Mouse (Mus musculus): ENCODE measurements around the gene Ppp1r14c. TPM values are rescaled to one million over a fixed set of nuclear protein-coding genes. Genes with fewer than 3 reads are reported as not detected.

Gene Ppp1r14c
- polyA plus RNA-seq, 1 experiment: 0.38 TPM

DNA sequence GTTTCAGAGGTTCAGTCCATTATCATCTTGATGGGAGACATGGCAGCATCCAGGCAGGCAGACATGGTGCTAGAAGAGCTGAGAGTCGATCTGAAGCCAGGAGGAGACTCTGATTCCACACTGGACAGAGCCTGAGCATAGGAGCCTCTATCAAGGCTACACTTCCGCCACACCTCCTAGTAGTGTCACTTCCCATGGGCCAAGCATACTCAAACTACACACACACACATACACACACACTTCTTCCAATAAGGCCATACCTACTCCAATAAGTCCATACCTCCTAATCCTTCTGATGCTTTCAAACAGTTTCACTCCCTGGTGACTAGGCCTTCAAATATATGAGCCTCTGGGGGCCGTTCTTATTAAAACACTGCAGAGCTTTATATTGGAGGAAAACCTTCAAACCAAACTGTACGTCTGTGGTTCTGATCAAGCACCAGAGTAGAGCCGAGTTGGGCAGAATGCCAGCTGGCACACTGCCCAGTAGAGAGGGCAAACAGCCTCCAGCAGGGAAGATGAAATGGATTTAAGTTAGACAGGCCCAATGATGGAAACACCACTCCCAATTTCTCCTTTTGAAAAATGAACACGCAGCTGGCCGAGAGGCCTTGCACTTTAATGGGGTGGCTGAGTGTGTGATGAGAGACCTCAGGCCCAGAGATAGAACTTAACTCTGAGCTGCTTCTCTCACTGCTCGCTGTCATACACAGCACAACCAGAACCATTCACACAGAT is 141.8 kb downstream of the Ppp1r14c start:
- H3K36me3 ChIP-seq (ENCODE audit: control insufficient read depth, insufficient read depth, low read length): no peaks in the 10 kb centered on the region
- H3K27me3 ChIP-seq (replicated peaks; ENCODE audit: control insufficient read depth, insufficient read depth, low read length): no peaks in the 10 kb centered on the region
- peak; percentile 58 for DNase-seq
- no peak for TF ChIP-seq POLR2A (IDR thresholded peaks at IDR 0.05; ENCODE audit: low read depth, low read length)
- 54% methylated on average over 8 of the region's 8 CpGs for WGBS
- H3K27ac ChIP-seq (ENCODE audit: insufficient read depth, low read depth, low read length): no peak overlapping the region
- H3K4me3 ChIP-seq (ENCODE audit: insufficient read depth, low read depth, low read length): no peak overlapping the region
- no peaks in the 10 kb centered on the region for H3K4me1 ChIP-seq (ENCODE audit: control insufficient read depth, insufficient read depth, low read length)

- DNase-seq: no peak
- no peak overlapping the region for H3K27ac ChIP-seq (ENCODE audit: insufficient read depth, low read depth, low read length)
- H3K27me3 ChIP-seq (replicated peaks; ENCODE audit: control insufficient read depth, insufficient read depth, low read length): no peaks in the 10 kb centered on the region
- no peaks in the 10 kb centered on the region for H3K36me3 ChIP-seq (ENCODE audit: control insufficient read depth, insufficient read depth, low read length)
- H3K4me3 ChIP-seq (ENCODE audit: insufficient read depth, low read depth, low read length): no peak overlapping the region
- H3K4me1 ChIP-seq (ENCODE audit: control insufficient read depth, insufficient read depth, low read length): no peaks in the 10 kb centered on the region
- no peak for TF ChIP-seq CTCF (conservative IDR thresholded peaks at IDR 0.05; ENCODE audit: insufficient read depth, insufficient read length, low read depth, low read length)
- TF ChIP-seq POLR2A (IDR thresholded peaks at IDR 0.05; ENCODE audit: low read depth, low read length): no peak
- 84% methylated on average over 2 of the region's 2 CpGs for whole genome bisulfite sequencing
Observed at GRCm38 (mm10) chr10:3508222-3508588, 142.3 kb downstream of the Ppp1r14c start.

GRCm38 (mm10) chr10:3508746-3509145 is 142.9 kb downstream of the Ppp1r14c start:
- DNase-seq: no peak
- H3K4me3 ChIP-seq (ENCODE audit: insufficient read depth, low read depth, low read length): no peak overlapping the region
- no peaks in the 10 kb centered on the region for H3K27me3 ChIP-seq (replicated peaks; ENCODE audit: control insufficient read depth, insufficient read depth, low read length)
- no peak overlapping the region for H3K27ac ChIP-seq (ENCODE audit: insufficient read depth, low read depth, low read length)
- TF ChIP-seq POLR2A (IDR thresholded peaks at IDR 0.05; ENCODE audit: low read depth, low read length): no peak
- no peak for TF ChIP-seq CTCF (conservative IDR thresholded peaks at IDR 0.05; ENCODE audit: insufficient read depth, insufficient read length, low read depth, low read length)
- H3K36me3 ChIP-seq (ENCODE audit: control insufficient read depth, insufficient read depth, low read length): no peaks in the 10 kb centered on the region
- H3K4me1 ChIP-seq (ENCODE audit: control insufficient read depth, insufficient read depth, low read length): no peaks in the 10 kb centered on the region
- whole genome bisulfite sequencing: 60% methylated on average over 2 of the region's 2 CpGs

- Histone ChIP-seq H3K27ac (ENCODE audit: insufficient read depth, low read depth, low read length) (no peak overlapping the region), H3K4me3 (ENCODE audit: insufficient read depth, low read depth, low read length) (no peak overlapping the region), H3K27me3 (replicated peaks; ENCODE audit: control insufficient read depth, insufficient read depth, low read length) (no peaks in the 10 kb centered on the region), H3K36me3 (ENCODE audit: control insufficient read depth, insufficient read depth, low read length) (no peaks in the 10 kb centered on the region), H3K4me1 (ENCODE audit: control insufficient read depth, insufficient read depth, low read length) (no peaks in the 10 kb centered on the region)
- 83% methylated on average over 7 of the region's 7 CpGs for WGBS
- DNase-seq: no peak
- TF ChIP-seq POLR2A (IDR thresholded peaks at IDR 0.05; ENCODE audit: low read depth, low read length) (no peak), CTCF (conservative IDR thresholded peaks at IDR 0.05; ENCODE audit: insufficient read depth, insufficient read length, low read depth, low read length) (no peak)
Observed at GRCm38 (mm10) chr10:3509663-3510277, 143.9 kb downstream of the Ppp1r14c start.

DNA sequence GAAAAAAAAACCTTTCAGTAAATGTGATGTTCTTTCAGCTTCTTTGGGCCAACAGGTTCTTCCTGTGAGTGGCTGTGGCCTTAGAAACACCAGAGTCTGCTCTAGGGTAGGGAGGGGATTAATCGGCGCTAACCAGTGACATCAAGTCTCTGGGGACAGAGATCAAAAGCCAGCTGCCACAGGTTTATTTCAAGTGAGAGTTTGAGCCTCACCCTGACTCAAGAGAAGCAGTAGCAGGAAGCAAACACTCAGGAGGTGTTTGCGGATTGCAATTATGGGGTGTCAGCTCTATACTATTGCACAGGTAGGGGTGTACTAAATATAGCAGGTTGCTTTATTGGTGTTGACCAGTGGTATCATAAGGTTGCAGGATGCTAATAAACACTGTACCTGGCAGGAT is 144.6 kb downstream of the Ppp1r14c start:
- Histone ChIP-seq H3K27ac (ENCODE audit: insufficient read depth, low read depth, low read length) (no peak overlapping the region), H3K36me3 (ENCODE audit: control insufficient read depth, insufficient read depth, low read length) (no peaks in the 10 kb centered on the region), H3K27me3 (replicated peaks; ENCODE audit: control insufficient read depth, insufficient read depth, low read length) (no peaks in the 10 kb centered on the region), H3K4me3 (ENCODE audit: insufficient read depth, low read depth, low read length) (no peak overlapping the region), H3K4me1 (ENCODE audit: control insufficient read depth, insufficient read depth, low read length) (no peaks in the 10 kb centered on the region)
- TF ChIP-seq CTCF (conservative IDR thresholded peaks at IDR 0.05; ENCODE audit: insufficient read depth, insufficient read length, low read depth, low read length) (no peak), POLR2A (IDR thresholded peaks at IDR 0.05; ENCODE audit: low read depth, low read length) (no peak)
- WGBS: 81% methylated on average over 3 of the region's 3 CpGs
- DNase-seq: no peak

DNA sequence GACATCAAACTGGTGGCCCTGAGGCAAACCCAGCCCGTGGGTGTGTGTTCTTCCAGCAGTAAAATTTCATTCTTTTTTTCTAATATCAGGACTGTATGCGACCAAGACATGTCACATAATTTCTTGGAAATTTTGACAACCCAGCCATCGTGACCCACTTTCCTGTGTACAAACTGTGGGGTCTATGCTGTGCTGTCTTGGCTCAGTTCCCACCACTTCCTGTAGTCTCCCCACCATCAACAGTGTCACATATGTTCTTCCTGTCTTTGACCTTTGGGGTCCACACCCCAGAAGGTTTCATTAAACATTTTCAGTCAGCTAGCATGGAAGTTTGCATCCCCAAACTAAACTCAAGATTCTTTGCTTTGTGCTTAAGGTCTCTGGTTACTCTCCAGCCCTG is 145.5 kb downstream of the Ppp1r14c start:
- TF ChIP-seq CTCF (conservative IDR thresholded peaks at IDR 0.05; ENCODE audit: insufficient read depth, insufficient read length, low read depth, low read length) (no peak), POLR2A (IDR thresholded peaks at IDR 0.05; ENCODE audit: low read depth, low read length) (no peak)
- Histone ChIP-seq H3K4me1 (ENCODE audit: control insufficient read depth, insufficient read depth, low read length) (no peaks in the 10 kb centered on the region), H3K36me3 (ENCODE audit: control insufficient read depth, insufficient read depth, low read length) (no peaks in the 10 kb centered on the region), H3K27me3 (replicated peaks; ENCODE audit: control insufficient read depth, insufficient read depth, low read length) (no peaks in the 10 kb centered on the region), H3K27ac (ENCODE audit: insufficient read depth, low read depth, low read length) (no peak overlapping the region), H3K4me3 (ENCODE audit: insufficient read depth, low read depth, low read length) (no peak overlapping the region)
- no peak for DNase-seq
- WGBS: 66% methylated on average over 3 of the region's 3 CpGs

GRCm38 (mm10) chr10:3512620-3513305 is 146.9 kb downstream of the Ppp1r14c start:
- H3K4me1 ChIP-seq (ENCODE audit: control insufficient read depth, insufficient read depth, low read length): no peaks in the 10 kb centered on the region
- no peaks in the 10 kb centered on the region for H3K36me3 ChIP-seq (ENCODE audit: control insufficient read depth, insufficient read depth, low read length)
- 71% methylated on average over 8 of the region's 8 CpGs for WGBS
- no peak overlapping the region for H3K27ac ChIP-seq (ENCODE audit: insufficient read depth, low read depth, low read length)
- H3K27me3 ChIP-seq (replicated peaks; ENCODE audit: control insufficient read depth, insufficient read depth, low read length): no peaks in the 10 kb centered on the region
- TF ChIP-seq POLR2A (IDR thresholded peaks at IDR 0.05; ENCODE audit: low read depth, low read length) (no peak), CTCF (conservative IDR thresholded peaks at IDR 0.05; ENCODE audit: insufficient read depth, insufficient read length, low read depth, low read length) (peak; percentile 17; the same call in 1 of the 2 replicates)
- H3K4me3 ChIP-seq (ENCODE audit: insufficient read depth, low read depth, low read length): no peak overlapping the region
- DNase-seq: no peak

Data from kidney, adult 2 months (tissue).